ENCODE assay signal across 13 mouse cellular contexts in the genomic region with DNA sequence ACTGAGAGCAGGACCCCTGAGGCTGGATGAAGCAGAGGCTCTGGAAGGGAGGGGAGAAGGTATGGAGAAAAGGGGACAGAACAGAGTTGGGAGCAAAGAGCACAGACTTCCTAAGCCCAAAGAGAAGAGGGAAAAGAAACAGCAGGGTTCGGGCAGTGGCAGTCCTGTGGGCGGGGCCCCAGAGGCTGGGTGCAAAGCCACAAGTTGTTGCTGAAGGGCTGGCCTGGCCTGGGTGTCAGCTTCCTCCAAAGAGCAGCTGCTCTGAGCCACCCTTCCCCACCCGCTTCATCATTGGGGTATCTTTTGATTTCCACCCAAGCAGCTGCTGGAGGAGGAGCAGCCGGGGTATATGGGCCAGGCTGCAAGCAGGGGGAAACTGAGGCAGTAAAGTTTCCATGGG. TPM values are rescaled to one million over a fixed set of nuclear protein-coding genes. Genes with fewer than 3 reads are reported as not detected.
A peak's percentile ranks its signal among the peaks of the same experiment; 100 is the strongest.
DNase-seq lines count a peak whose midpoint lies in the region; ATAC-seq and TF ChIP-seq lines count a peak whose summit lies in the region.
"Had no signal": no experiment of that assay in that cellular context is flagged by ENCODE, and none has a peak within 500 bp of the region (broad histone marks: within the 10 kb centered on the region; RNA-seq: fewer than 3 reads in every experiment).

No protein-coding gene starts in this region.

- peaks cover 15% of the 10 kb centered on the region; the same call in 1 of the 2 replicates for H3K36me3 ChIP-seq in stomach, embryonic 16.5 days (ENCODE audit: control insufficient read depth, insufficient read depth, low read length)
- peaks cover 14% of the 10 kb centered on the region for H3K36me3 ChIP-seq in stomach, postnatal 0 days (ENCODE audit: control insufficient read depth, insufficient read depth, low read length)
- H3K36me3 ChIP-seq in myocyte (ENCODE audit: control insufficient read depth, insufficient read depth) = peaks cover 4% of the 10 kb centered on the region
- peaks cover 38% of the 10 kb centered on the region for H3K36me3 ChIP-seq in hindbrain, embryonic 10.5 days

- H3K79me2 ChIP-seq in myocyte (ENCODE audit: control insufficient read depth, insufficient read depth) = peaks cover 8% of the 10 kb centered on the region

- peak; percentile 95 for DNase-seq in heart, adult 11 months
- no peak for DNase-seq in heart, postnatal 4 days
- DNase-seq in stomach, postnatal 0 days (ENCODE audit: low spot score) = no peak
- peak; percentile 33 to 39 for DNase-seq in heart, postnatal 10 days
- DNase-seq in hindbrain, embryonic 10.5 days (ENCODE audit: low spot score) = no peak
- no peak for DNase-seq in urinary bladder, adult 18-20 months (ENCODE audit: low spot score in 2 of 2)
- DNase-seq: cerebellum, postnatal 36 days; right cerebral cortex, postnatal 4 days had no signal

- H3K9me3 ChIP-seq in stomach, embryonic 16.5 days (replicated peaks; ENCODE audit: control insufficient read depth, low read length) = no peaks in the 10 kb centered on the region
- no peaks in the 10 kb centered on the region for H3K9me3 ChIP-seq in stomach, postnatal 0 days (ENCODE audit: control insufficient read depth, low read length)
- no peaks in the 10 kb centered on the region for H3K9me3 ChIP-seq in hindbrain, embryonic 10.5 days
- H3K9me3 ChIP-seq: forebrain, embryonic 13.5 days; neural tube, embryonic 13.5 days had no signal

- no peak overlapping the region for H3K4me3 ChIP-seq in stomach, embryonic 16.5 days (replicated peaks; ENCODE audit: low read length)
- no peak overlapping the region for H3K4me3 ChIP-seq in stomach, postnatal 0 days (ENCODE audit: low read depth, low read length)
- peak overlapping the region; percentile 54 for H3K4me3 ChIP-seq in myocyte
- H3K4me3 ChIP-seq in hindbrain, embryonic 10.5 days = no peak overlapping the region
- H3K4me3 ChIP-seq: forebrain, embryonic 13.5 days; left cerebral cortex, adult 2 months; neural tube, embryonic 13.5 days had no signal

- no peak overlapping the region for H3K27ac ChIP-seq in stomach, embryonic 16.5 days (ENCODE audit: low read length)
- no peak overlapping the region for H3K27ac ChIP-seq in stomach, postnatal 0 days (replicated peaks)
- no peak overlapping the region; the same call in 1 of the 2 replicates for H3K27ac ChIP-seq in hindbrain, embryonic 10.5 days
- H3K27ac ChIP-seq: forebrain, embryonic 13.5 days; left cerebral cortex, adult 2 months; neural tube, embryonic 13.5 days had no signal

- no peaks in the 10 kb centered on the region for H3K27me3 ChIP-seq in stomach, embryonic 16.5 days (ENCODE audit: control insufficient read depth, insufficient read depth, low read length)
- no peaks in the 10 kb centered on the region for H3K27me3 ChIP-seq in stomach, postnatal 0 days (ENCODE audit: control insufficient read depth, insufficient read depth, low read length)
- H3K27me3 ChIP-seq in myocyte (ENCODE audit: control insufficient read depth, insufficient read depth, insufficient read length) = no peaks in the 10 kb centered on the region
- H3K27me3 ChIP-seq in hindbrain, embryonic 10.5 days (ENCODE audit: insufficient read depth, poor library complexity, severe bottlenecking) = peaks cover 6% of the 10 kb centered on the region; the same call in 1 of the 2 replicates
- H3K27me3 ChIP-seq: forebrain, embryonic 13.5 days; neural tube, embryonic 13.5 days had no signal

- ATAC-seq in stomach, embryonic 16.5 days (ENCODE audit: insufficient read depth, low FRiP score) = no peak
- no peak; the same call in 1 of the 2 replicates for ATAC-seq in stomach, postnatal 0 days (ENCODE audit: low FRiP score, low TSS enrichment)
- ATAC-seq: forebrain, embryonic 13.5 days had no signal

- WGBS in stomach, embryonic 16.5 days = 57% methylated on average over 4 of the region's 4 CpGs
- WGBS in stomach, postnatal 0 days = 55% methylated on average over 4 of the region's 4 CpGs
- WGBS in hindbrain, embryonic 10.5 days = 70% methylated on average over 4 of the region's 4 CpGs

- H3K4me2 ChIP-seq in stomach, embryonic 16.5 days (ENCODE audit: low read depth, low read length) = no peak overlapping the region
- H3K4me2 ChIP-seq in stomach, postnatal 0 days (replicated peaks; ENCODE audit: low read depth) = no peak overlapping the region
- H3K4me2 ChIP-seq in myocyte (ENCODE audit: low read depth) = peak overlapping the region; percentile 82
- H3K4me2 ChIP-seq: forebrain, embryonic 13.5 days; neural tube, embryonic 13.5 days had no signal

- H3K4me1 ChIP-seq in stomach, embryonic 16.5 days (ENCODE audit: control insufficient read depth, insufficient read depth, low read length) = peaks cover 17% of the 10 kb centered on the region
- peaks cover 10% of the 10 kb centered on the region; the same call in 1 of the 2 replicates for H3K4me1 ChIP-seq in stomach, postnatal 0 days (replicated peaks; ENCODE audit: control insufficient read depth, insufficient read depth)
- H3K4me1 ChIP-seq in hindbrain, embryonic 10.5 days (replicated peaks) = peaks cover 56% of the 10 kb centered on the region
- H3K4me1 ChIP-seq: forebrain, embryonic 13.5 days had no signal

- intact Hi-C loops in heart, postnatal 10 days (cut with DNase I) = no loop called here

- H3ac ChIP-seq in myocyte (ENCODE audit: control insufficient read depth, insufficient read length) = no peak overlapping the region

- TF ChIP-seq CTCF in stomach, postnatal 0 days (IDR thresholded peaks at IDR 0.05; ENCODE audit: low read depth) = no peak

- H3K9ac ChIP-seq in stomach, embryonic 16.5 days (ENCODE audit: low read length) = peak overlapping the region; percentile 31; the same call in 1 of the 2 replicates
- no peak overlapping the region for H3K9ac ChIP-seq in stomach, postnatal 0 days (ENCODE audit: low read length)
- H3K9ac ChIP-seq: forebrain, embryonic 13.5 days; neural tube, embryonic 13.5 days had no signal

- no peak for TF ChIP-seq POLR2A in myocyte (IDR thresholded peaks at IDR 0.05; ENCODE audit: insufficient read length, low read depth)

- TF ChIP-seq EP300 in stomach, postnatal 0 days (optimal IDR thresholded peaks at IDR 0.05) = no peak

TF ChIP-seq in myocyte, 11 proteins besides CTCF, POLR2A, EP300 and RAD21:
- TF ChIP-seq CEBPB (IDR thresholded peaks at IDR 0.05; ENCODE audit: insufficient read depth, poor library complexity, severe bottlenecking) (no peak), POLR2AphosphoS2 (IDR thresholded peaks at IDR 0.05; ENCODE audit: insufficient read length, low read depth) (peak; percentile 50), REST (IDR thresholded peaks at IDR 0.05; ENCODE audit: insufficient read depth, insufficient read length) (no peak), TCF12 (IDR thresholded peaks at IDR 0.05; ENCODE audit: insufficient read depth, poor library complexity, severe bottlenecking) (peak; percentile 58), USF1 (IDR thresholded peaks at IDR 0.05; ENCODE audit: low read depth) (no peak), MYOG (IDR thresholded peaks at IDR 0.05; ENCODE audit: control insufficient read depth in 1 of 3, insufficient read depth in 1 of 3, insufficient read length in 2 of 3, low read depth in 2 of 3) (peak; percentile 76 to 98 (median 91)), SRF (IDR thresholded peaks at IDR 0.05; ENCODE audit: control insufficient read depth, insufficient read length, low read depth) (no peak), E2F4 (IDR thresholded peaks at IDR 0.05; ENCODE audit: insufficient read depth) (no peak), TCF3 (IDR thresholded peaks at IDR 0.05; ENCODE audit: insufficient read length, low read depth) (peak; percentile 14), MYOD1 (IDR thresholded peaks at IDR 0.05; ENCODE audit: control insufficient read depth in 1 of 3, insufficient read length in 2 of 3, low read depth in 2 of 3) (peak; percentile 71 to 98 (median 92)), MAX (IDR thresholded peaks at IDR 0.05; ENCODE audit: low read depth) (no peak)

RNA-seq across cellular contexts. Expression of gene Atp2a1, which starts 1.2 kb away (rescaled TPM):
- 1 to 10 TPM in 1 of 2 experiments, under 1 TPM in 1; 0.67 to 9.0 TPM for total RNA-seq in heart, postnatal 4 days (2021)
- polyA plus RNA-seq in stomach, embryonic 16.5 days (2015; fragmentation: Nextera tagmentation; extraction: Ambion mirVana) = 4.0 and 110 TPM in 2 replicates
- 0.59 and 1.8 TPM in 2 replicates for polyA plus RNA-seq in stomach, postnatal 0 days (2015; fragmentation: Nextera tagmentation; extraction: Ambion mirVana)
- under 1 TPM; 0.77 to 0.82 TPM for total RNA-seq in heart, postnatal 10 days (2021)
- polyA plus RNA-seq in myocyte (2012; fragmentation: generic; extraction: Trizol) = 1,699 TPM
- 1.1 and 3.0 TPM in 2 replicates for polyA plus RNA-seq in hindbrain, embryonic 10.5 days (2016; fragmentation: Nextera tagmentation; extraction: Ambion mirVana)

RNA-seq across cellular contexts. Expression of gene Sh2b1, which starts 11.1 kb away (rescaled TPM):
- total RNA-seq in heart, postnatal 4 days (2021) = 10 to 100 TPM; 47.1 to 51.4 TPM
- polyA plus RNA-seq in stomach, embryonic 16.5 days (2015; fragmentation: Nextera tagmentation; extraction: Ambion mirVana) = 40.9 and 42.1 TPM in 2 replicates
- polyA plus RNA-seq in stomach, postnatal 0 days (2015; fragmentation: Nextera tagmentation; extraction: Ambion mirVana) = 20.0 and 24.0 TPM in 2 replicates
- total RNA-seq in heart, postnatal 10 days (2021) = 10 to 100 TPM; 46.1 to 46.7 TPM
- polyA plus RNA-seq in myocyte (2012; fragmentation: generic; extraction: Trizol) = 58.8 TPM
- polyA plus RNA-seq in hindbrain, embryonic 10.5 days (2016; fragmentation: Nextera tagmentation; extraction: Ambion mirVana) = 54.4 and 61.0 TPM in 2 replicates

RNA-seq across cellular contexts. Expression of gene Tufm, which starts 23.0 kb away (rescaled TPM):
- 100 to 1,000 TPM; 224 to 238 TPM for total RNA-seq in heart, postnatal 4 days (2021)
- polyA plus RNA-seq in stomach, embryonic 16.5 days (2015; fragmentation: Nextera tagmentation; extraction: Ambion mirVana) = 140 and 154 TPM in 2 replicates
- 73.9 and 77.5 TPM in 2 replicates for polyA plus RNA-seq in stomach, postnatal 0 days (2015; fragmentation: Nextera tagmentation; extraction: Ambion mirVana)
- 100 to 1,000 TPM; 245 to 251 TPM for total RNA-seq in heart, postnatal 10 days (2021)
- polyA plus RNA-seq in myocyte (2012; fragmentation: generic; extraction: Trizol) = 167 TPM
- 156 and 169 TPM in 2 replicates for polyA plus RNA-seq in hindbrain, embryonic 10.5 days (2016; fragmentation: Nextera tagmentation; extraction: Ambion mirVana)

RNA-seq across cellular contexts. Expression of gene Rabep2, which starts 35.6 kb away (rescaled TPM):
- total RNA-seq in heart, postnatal 4 days (2021) = 10 to 100 TPM; 11.8 to 15.0 TPM
- polyA plus RNA-seq in stomach, embryonic 16.5 days (2015; fragmentation: Nextera tagmentation; extraction: Ambion mirVana) = 28.0 and 31.5 TPM in 2 replicates
- polyA plus RNA-seq in stomach, postnatal 0 days (2015; fragmentation: Nextera tagmentation; extraction: Ambion mirVana) = 19.4 and 20.7 TPM in 2 replicates
- 10 to 100 TPM; 10.9 to 12.5 TPM for total RNA-seq in heart, postnatal 10 days (2021)
- 36.7 TPM for polyA plus RNA-seq in myocyte (2012; fragmentation: generic; extraction: Trizol)
- polyA plus RNA-seq in hindbrain, embryonic 10.5 days (2016; fragmentation: Nextera tagmentation; extraction: Ambion mirVana) = 28.7 and 28.8 TPM in 2 replicates

RNA-seq across cellular contexts. Expression of gene Atxn2l, which starts 39.1 kb away (rescaled TPM):
- 10 to 100 TPM; 60.0 to 65.7 TPM for total RNA-seq in heart, postnatal 4 days (2021)
- polyA plus RNA-seq in stomach, embryonic 16.5 days (2015; fragmentation: Nextera tagmentation; extraction: Ambion mirVana) = 31.2 and 33.4 TPM in 2 replicates
- 16.9 and 19.6 TPM in 2 replicates for polyA plus RNA-seq in stomach, postnatal 0 days (2015; fragmentation: Nextera tagmentation; extraction: Ambion mirVana)
- 10 to 100 TPM; 54.2 to 54.5 TPM for total RNA-seq in heart, postnatal 10 days (2021)
- 104 TPM for polyA plus RNA-seq in myocyte (2012; fragmentation: generic; extraction: Trizol)
- polyA plus RNA-seq in hindbrain, embryonic 10.5 days (2016; fragmentation: Nextera tagmentation; extraction: Ambion mirVana) = 53.4 and 66.8 TPM in 2 replicates

Comparison
In these comparisons a context has a peak if more than half of its experiments do, and no peak if none do; other contexts are left out.
1. DNase-seq: peak in heart, adult 11 months (single experiment) and heart, postnatal 10 days (2 of 2); none in heart, postnatal 4 days (single experiment), stomach, postnatal 0 days (single experiment), hindbrain, embryonic 10.5 days (single experiment) and urinary bladder, adult 18-20 months (0 of 2).